Mouse (Mus musculus): ENCODE results near the gene Dusp1.

Dusp1 gene

DNA sequence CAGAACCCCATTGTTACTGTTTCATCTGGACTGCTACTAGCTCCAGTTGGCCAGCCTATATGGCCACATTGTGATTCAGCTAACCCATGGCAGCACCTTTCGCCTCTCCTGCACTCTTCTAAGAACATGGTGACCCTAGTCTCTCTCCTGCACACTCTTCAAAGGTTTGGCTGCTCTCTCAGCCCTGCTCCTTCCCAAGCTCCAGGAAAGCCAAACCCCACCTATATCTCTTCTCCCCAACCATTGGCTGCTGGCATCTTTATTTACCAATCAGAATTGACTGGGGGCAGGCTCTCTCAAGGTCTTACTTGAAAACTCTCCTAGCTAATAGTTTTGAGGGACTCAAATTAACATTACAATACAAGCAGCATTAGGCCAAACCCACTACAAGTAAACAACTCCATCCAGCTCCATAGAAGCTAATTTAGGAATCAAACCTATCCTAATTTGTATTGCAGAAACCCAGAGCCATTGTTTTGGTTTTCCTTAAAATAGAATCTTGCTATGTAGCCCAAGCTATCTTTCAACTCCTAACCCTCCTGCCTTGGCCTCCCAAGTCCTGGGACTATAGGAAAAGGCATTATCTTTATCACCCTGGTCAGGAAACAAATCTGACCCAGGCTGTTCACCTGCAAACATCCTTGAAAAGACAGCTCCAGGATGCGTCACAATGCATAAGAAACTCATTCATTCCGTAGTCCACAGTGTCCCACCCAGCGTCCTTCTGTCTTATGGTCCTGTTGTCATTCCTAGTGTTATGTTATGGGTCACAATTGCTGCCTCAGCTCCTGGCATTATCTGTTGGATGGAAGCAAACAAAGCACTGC lies 67.1 kb downstream of the Dusp1 start:
- no peak for DNase-seq

DNA sequence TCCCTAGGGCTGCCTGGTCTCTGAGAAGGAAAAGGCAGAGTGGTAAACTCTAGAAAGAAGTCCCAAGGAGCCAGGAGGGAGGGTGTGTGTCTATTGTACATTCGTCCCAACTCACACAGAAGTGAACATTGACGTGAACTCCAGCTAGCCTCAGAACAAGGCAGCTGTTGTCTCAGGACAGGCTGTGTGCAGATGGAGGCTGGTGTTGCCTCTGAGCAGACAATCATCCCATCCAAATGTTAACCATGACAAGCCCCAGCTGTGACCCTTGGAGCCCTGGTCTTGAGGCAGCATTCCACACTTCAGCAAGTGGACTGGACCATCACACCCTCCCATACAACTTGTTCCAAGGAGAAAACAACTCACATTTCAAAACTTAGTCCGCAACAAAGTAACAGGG lies 69.7 kb downstream of the Dusp1 start:
- DNase-seq: no peak

DNA sequence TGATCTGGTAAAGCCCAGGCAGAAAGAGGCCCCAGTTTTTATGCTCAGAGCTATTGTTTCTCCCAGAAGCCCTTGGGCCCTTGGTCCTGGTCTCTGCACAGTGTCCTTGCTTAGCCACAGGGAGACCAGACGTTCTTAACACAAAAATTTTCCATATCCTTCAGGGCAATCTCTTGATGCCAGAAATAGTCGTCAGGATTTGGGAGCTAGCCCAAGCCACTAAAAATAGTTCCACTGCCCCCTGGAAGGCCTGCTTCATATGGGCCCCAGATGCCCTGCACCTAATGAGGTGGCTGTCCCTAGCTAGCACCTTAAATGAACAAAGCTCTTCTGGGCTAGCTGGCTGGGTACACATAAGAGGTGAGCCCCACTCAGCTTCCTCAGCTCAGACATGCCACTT lies 71.0 kb downstream of the Dusp1 start:
- no peak for DNase-seq

DNA sequence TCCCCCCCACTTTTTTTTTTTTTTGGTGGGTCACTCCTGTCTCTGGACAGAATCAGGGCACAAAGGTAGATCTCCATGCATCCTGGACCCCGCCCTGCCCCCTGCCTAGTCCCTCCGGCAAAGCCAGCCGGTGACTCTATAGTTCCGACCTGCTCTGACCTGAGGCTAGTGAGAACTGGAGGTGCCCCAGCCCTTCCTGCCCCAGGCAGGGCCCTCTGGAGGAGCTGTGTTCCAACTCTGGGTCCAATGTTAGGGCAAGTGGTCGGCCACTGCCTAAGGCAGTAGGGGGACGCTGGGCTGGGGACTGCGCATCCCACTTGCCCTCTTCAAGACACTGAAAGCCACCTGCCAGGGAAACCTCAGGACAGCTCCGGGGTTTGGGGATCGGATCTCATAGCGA lies 71.9 kb downstream of the Dusp1 start:
- DNase-seq: no peak

GRCm38 (mm10) chr17:26488711-26489403 lies 73.1 kb downstream of the Dusp1 start:
- no peak for DNase-seq

DNA sequence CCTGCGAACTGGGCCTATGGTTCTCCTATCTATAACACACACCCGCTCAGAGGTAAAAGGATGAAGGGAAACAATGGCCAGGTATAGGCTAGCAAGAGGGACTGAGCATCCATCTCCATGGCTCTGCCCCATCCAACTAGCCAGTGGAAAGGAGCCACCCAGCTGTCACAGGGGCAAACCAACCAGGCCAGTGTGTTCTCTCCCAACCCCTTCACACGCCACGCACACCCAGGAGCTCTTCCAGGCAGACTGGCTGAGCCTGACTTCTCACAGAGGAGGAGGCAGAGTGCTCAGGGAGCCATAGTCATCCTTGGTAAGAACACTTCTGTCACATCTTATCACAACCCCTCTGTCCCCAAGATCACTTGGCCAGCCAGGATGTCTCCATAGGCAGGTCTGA lies 74.0 kb downstream of the Dusp1 start:
- DNase-seq: no peak

- DNase-seq: no peak
These were observed 74.7 kb downstream of the Dusp1 start for GRCm38 (mm10) chr17:26487266-26487665.

- DNase-seq: no peak
These were observed 77.1 kb downstream of the Dusp1 start for GRCm38 (mm10) chr17:26484626-26485421.

DNA sequence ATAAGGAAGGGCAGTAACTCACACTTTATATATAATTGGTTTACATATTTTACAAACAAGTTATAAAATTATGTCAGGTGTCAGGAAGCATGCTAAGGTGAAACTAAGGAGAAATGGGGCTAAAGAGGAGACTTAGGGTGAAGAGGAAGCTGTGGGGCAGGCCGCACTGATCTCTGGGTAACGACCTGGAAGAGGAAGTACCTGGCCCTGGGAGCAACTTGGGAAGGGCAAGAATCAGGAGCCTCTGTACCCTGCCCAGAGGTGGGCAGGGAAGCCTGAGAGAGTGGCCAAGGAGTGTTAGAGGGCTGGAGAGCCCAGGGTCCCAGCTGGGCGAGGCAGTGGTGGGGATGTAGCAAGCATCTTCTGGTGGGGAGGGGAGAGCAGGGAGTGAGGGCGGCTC lies 81.0 kb downstream of the Dusp1 start:
- no peak for DNase-seq

- no peak for DNase-seq
These were observed 82.3 kb downstream of the Dusp1 start for GRCm38 (mm10) chr17:26479619-26480018.

GRCm38 (mm10) chr17:26478672-26479071 lies 83.3 kb downstream of the Dusp1 start:
- DNase-seq: no peak

- DNase-seq: no peak
These were observed 85.1 kb downstream of the Dusp1 start for GRCm38 (mm10) chr17:26476871-26477270.

- DNase-seq: no peak
These were observed 93.6 kb downstream of the Dusp1 start for GRCm38 (mm10) chr17:26468102-26468894.

DNA sequence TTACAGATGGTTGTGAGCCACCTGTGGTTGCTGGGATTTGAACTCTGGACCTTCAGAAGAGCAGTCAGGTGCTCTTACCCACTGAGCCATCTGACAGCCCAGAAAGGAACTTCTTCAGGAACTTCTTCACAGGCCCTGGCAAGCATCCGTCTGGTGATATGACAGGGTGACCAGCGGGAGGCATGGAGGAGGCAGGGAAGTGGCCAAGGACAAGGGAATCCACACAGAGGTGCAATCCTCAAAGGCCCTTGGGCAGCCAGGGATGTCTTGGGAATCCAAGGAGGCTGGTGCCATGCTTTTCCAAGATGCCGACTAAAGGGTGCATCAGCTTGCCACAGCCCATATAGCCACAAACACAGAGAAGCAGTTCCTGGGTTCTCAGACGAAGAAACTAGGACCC lies 94.3 kb downstream of the Dusp1 start:
- no peak for DNase-seq

DNA sequence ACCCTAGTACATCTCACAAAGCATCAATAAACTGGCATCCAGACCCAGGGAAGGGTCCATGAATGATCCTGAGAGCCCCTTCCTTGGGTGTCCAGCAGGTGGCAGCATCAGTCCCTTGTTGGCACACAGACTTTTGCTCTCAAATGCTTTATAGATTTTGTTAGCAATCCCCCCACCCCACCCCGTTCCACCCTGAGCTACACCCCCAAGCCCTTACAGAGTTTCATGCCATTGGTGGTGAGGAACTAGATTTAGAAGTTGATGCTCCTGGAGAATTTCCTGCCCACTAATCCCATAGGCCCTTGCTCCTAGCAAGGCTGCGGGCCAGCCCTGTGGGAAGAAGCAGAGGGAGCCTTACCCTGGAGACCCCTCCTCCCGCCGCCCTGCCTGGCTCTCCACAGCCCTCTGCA lies 95.2 kb downstream of the Dusp1 start:
- DNase-seq: peak; percentile 72

DNA sequence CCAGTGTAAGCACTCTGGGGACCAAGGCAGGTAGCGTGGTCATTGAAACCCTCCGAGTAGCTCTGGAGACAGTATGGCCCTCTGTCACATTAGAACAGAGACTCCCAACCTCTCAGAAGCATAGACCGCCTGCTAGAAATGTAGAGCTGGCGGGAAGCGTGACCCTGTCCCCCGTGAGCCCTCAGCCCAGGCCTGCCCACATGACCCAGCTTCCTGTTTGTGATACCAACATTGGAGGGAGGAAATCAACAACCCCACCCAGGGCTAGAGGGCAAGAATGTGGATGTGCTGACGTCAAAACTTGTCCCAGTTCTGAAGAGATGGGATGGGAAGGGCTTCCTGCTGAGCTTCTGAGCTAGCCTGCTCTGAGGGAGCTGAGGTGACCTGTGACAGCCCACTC lies 97.0 kb downstream of the Dusp1 start:
- no peak for DNase-seq

DNA sequence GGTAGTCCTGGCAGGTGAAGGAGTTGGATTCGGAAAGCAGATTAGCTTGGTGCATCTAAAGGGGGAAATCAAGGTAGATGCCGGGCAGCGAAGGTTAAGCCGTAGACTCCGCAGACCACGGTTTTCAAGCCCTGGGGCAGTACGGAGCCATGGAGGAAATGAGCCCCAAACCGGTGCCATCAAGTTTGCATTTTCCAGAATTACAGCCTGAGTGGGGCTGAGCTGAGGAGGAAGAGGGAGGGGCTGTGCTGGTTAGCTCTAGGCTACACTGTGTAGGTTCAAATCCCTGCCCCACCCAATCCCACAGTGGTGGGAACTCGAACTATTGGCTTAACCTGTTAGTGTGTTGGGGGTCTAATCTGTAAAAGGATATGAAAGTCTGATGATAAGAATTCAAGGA lies 97.4 kb downstream of the Dusp1 start:
- no peak for DNase-seq

DNA sequence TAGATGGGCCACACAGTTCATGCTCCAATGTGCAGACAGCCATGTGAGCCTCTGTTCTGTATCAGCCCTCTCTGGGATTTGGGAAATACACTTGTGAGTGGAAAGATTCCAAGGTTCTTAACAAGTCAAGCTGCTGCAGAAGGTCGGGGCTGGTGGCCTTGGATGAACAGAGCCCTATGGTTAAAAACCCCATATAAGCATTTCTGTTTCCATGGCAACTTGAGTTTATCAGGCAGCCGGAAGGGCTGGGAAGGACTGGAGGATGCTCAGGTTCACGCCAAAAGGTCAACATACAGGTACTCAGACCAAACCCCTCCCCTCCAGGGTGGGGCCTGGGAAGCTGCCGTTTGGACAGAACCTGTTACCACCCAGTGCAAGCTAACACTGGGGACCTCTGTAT lies 97.9 kb downstream of the Dusp1 start:
- DNase-seq: no peak

DNA sequence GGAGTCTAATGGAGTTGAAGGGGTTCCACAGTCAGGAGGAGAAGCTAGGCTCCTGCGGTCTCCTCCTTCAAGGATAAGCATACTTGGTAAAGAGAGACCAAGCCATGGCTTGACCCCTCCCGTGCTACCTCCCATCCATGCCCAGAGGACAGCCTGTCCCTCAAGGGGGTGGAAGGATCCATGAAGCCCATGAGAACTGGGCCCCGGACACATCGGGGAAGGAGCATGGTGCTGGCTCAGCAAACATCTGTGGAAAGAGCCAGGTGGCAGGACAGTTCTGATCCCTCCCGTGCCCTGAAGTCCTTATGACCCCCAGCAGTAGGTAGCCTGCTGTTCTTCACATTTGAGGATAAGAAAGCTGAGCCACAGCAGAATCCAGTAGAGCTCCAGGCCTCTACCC lies 98.5 kb downstream of the Dusp1 start:
- DNase-seq: no peak

GRCm38 (mm10) chr17:26462634-26463170 lies 99.2 kb downstream of the Dusp1 start:
- peak; percentile 77 for DNase-seq

DNA sequence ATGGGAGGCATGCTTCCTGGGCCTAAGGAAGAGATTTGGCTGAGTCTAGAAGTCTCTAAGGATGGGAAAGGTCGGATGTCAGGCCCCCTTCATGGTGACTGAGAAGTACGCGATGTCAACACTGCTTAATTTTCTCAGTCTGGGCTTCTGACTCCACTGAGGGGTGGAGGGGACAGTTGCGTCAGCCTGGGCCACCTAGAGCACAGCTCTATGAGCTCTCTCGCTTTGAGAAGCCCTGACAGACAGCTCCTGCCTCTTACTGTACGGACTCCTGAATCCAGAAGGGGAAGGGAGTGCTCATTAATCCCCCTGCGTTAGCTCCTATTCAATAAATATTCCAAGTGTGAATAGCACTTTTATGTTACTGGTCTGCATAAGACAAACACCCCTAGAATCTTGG lies 103.9 kb downstream of the Dusp1 start:
- no peak for DNase-seq

- no peak for DNase-seq
These were observed 104.4 kb downstream of the Dusp1 start for GRCm38 (mm10) chr17:26457506-26457905.

Data from cerebellum, adult 11 months (tissue).